Mouse (Mus musculus): ENCODE measurements around the gene Unc93a. TPM values are rescaled to one million over a fixed set of nuclear protein-coding genes. Genes with fewer than 3 reads are reported as not detected.
"Not testable (repeated sequence)": the region's sequence is repeated elsewhere in the genome, so short reads cannot be mapped to it uniquely, and the experiment has no call there.

The Unc93a gene
- polyA plus RNA-seq (2012; rRNA removed): 13.6 and 13.9 TPM in 2 replicates

DNA sequence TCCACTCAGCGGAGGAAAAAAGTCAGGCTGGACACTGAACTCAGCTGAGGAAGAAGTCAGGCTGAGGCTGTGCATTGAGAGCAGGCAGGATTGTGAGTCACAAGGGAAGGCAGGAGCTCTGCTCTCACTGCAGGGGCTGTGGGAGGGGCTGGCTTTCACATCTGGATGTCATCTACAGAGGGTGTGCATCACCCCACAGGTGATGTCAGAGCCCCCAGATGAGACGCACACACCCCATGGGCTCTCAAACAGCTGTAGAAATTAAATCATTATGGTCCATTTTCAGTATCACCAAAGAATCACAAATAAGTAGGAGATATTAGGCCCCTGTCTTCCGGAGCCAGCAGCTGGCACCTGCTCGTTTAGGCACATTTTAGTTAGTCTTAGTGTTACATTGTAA, at the start of gene Unc93a:
TSS of gene Unc93a (minus strand) at position 101 of the 400 bp plus-strand sequence.
- not testable (repeated sequence) for H3K36me3 ChIP-seq (ENCODE audit: control insufficient read depth, insufficient read depth, low read length); H3K4me3 ChIP-seq (ENCODE audit: control insufficient read depth, low read depth, low read length); H3K4me1 ChIP-seq (ENCODE audit: control insufficient read depth, insufficient read depth, low read length); H3K27ac ChIP-seq (ENCODE audit: control insufficient read depth, insufficient read depth, low read depth, low read length); H3K27me3 ChIP-seq (ENCODE audit: control insufficient read depth, insufficient read depth, low read length)

DNA sequence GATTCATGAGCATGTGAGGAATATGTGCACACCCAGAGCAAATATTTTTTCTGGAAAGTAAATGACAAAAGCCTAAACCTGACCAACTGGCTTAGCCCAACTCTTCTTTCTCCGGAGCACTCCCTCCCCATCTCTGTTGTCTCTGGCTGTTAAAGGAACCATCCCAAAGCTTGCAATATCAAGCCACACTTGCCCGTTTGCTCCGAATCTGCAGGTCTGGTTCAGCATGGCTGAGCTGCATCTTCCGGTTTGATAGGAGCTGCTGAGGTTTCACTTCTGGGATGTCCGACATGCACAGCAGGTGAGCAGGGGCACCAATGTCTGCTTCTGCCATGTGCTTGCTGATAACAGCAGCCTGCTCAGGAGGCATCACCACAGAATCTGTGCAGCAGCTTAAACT, 48.9 kb upstream of the Unc93a start:
- H3K4me3 ChIP-seq (ENCODE audit: control insufficient read depth, low read depth, low read length); H3K27me3 ChIP-seq (ENCODE audit: control insufficient read depth, insufficient read depth, low read length): not testable (repeated sequence)

DNA sequence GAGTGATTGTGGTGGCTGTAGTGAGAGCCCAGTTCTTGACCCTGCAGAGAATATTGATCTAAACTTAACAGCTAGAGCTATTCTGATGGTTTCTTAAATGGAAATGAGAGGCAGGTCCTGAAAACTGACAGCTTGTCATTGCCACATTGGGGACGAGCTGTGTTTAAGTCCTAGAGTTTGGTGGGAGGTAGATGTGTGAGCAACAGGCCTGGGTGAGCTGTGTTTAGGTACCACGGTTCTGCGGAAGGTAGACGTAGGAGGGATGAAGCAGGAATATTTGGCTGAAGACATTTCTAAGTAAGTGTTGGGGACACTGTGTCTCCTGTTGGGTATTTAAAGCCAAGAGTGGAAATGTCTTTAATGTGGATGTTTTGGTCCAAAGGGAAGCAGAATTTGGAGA, 47.4 kb upstream of the Unc93a start:
- not testable (repeated sequence) for H3K27me3 ChIP-seq (ENCODE audit: control insufficient read depth, insufficient read depth, low read length); H3K4me3 ChIP-seq (ENCODE audit: control insufficient read depth, low read depth, low read length); H3K4me1 ChIP-seq (ENCODE audit: control insufficient read depth, insufficient read depth, low read length); H3K36me3 ChIP-seq (ENCODE audit: control insufficient read depth, insufficient read depth, low read length); H3K27ac ChIP-seq (ENCODE audit: control insufficient read depth, insufficient read depth, low read depth, low read length)

More for the DNA sequence above, 48.9 kb upstream of the Unc93a start:
- H3K36me3 ChIP-seq (ENCODE audit: control insufficient read depth, insufficient read depth, low read length); H3K4me1 ChIP-seq (ENCODE audit: control insufficient read depth, insufficient read depth, low read length); H3K27ac ChIP-seq (ENCODE audit: control insufficient read depth, insufficient read depth, low read depth, low read length): not testable (repeated sequence)

DNA sequence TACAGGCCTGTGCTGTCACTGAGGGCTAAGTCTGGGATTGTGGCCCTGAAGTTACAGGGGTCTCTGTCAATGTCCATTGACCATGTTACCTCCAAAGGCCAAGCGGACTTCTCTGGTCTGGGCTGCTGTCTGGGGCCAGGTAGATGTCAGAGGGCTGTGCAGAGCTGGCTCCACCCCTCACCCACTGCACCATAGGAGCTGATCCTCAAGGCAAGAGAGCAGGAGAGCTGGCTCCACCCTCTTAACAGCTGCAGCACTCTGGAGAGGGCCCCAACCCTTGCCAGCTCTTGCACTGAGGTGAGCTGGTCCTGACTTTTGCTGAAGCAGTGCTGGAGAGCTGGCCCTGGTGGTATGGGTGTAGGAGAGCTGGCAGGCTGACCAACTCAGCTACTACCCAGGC, 46.2 kb upstream of the Unc93a start:
- not testable (repeated sequence) for H3K27ac ChIP-seq (ENCODE audit: control insufficient read depth, insufficient read depth, low read depth, low read length); H3K4me1 ChIP-seq (ENCODE audit: control insufficient read depth, insufficient read depth, low read length); H3K27me3 ChIP-seq (ENCODE audit: control insufficient read depth, insufficient read depth, low read length); H3K4me3 ChIP-seq (ENCODE audit: control insufficient read depth, low read depth, low read length); H3K36me3 ChIP-seq (ENCODE audit: control insufficient read depth, insufficient read depth, low read length)

DNA sequence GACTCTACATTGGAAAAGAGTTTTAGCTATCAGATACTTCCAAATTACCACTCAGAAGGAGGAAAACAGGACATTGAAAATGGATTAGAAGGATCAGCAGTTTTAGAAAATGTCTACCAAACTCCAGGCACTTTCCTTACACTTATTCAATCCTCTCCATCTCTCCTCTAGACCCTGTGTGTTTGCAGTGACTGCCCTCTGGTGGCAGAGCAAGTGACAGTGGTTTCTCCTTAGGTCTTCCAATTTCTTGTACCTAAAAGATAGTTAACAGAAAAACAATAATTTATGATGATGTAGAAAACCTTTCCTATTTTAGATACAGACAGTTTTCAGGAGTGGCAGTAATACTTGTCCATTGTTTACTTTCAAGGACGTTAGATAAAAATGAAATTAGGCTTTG, 44.0 kb upstream of the Unc93a start:
- H3K36me3 ChIP-seq (ENCODE audit: control insufficient read depth, insufficient read depth, low read length); H3K27me3 ChIP-seq (ENCODE audit: control insufficient read depth, insufficient read depth, low read length); H3K4me1 ChIP-seq (ENCODE audit: control insufficient read depth, insufficient read depth, low read length); H3K27ac ChIP-seq (ENCODE audit: control insufficient read depth, insufficient read depth, low read depth, low read length); H3K4me3 ChIP-seq (ENCODE audit: control insufficient read depth, low read depth, low read length): not testable (repeated sequence)

DNA sequence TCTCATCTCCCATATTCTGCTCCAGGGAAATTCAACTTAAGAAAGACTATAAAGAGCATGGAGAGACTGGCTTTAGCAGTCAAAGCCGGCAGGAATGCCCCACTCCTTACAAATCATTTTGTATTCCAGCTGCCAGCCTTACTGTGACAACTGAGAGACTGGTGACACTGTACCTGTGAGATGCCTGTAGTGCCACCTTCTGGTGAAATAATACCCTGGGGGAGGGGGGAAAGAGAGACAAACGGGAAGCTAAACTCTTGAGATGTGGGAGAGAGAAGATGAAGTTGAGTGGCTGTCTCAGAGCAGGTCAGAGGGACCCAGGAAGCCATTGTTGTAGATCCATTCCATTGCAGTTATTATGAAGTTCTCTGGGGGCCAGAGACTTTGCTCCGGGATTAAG, 42.4 kb upstream of the Unc93a start:
- H3K27me3 ChIP-seq (ENCODE audit: control insufficient read depth, insufficient read depth, low read length): not testable (repeated sequence)

DNA sequence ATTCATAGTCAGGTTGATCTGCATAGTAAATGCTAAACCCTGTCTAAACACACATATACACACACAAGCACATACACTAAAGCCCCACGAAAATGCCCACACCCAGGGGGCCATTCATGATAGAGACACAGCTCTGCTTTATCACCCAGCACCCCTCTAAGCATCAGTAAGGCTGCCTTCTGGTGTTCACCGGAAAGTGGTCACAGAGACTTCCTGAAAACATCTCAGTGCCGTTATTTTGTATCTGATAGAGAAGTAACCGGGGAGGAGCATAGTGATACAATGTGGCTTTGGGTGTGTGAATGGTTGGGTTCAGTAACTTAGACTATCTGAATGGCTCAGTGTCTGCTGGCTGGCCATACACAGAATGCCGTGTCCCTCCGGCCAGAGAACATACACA, 42.0 kb upstream of the Unc93a start:
- not testable (repeated sequence) for H3K27ac ChIP-seq (ENCODE audit: control insufficient read depth, insufficient read depth, low read depth, low read length); H3K4me1 ChIP-seq (ENCODE audit: control insufficient read depth, insufficient read depth, low read length); H3K4me3 ChIP-seq (ENCODE audit: control insufficient read depth, low read depth, low read length); H3K27me3 ChIP-seq (ENCODE audit: control insufficient read depth, insufficient read depth, low read length); H3K36me3 ChIP-seq (ENCODE audit: control insufficient read depth, insufficient read depth, low read length)

More for the DNA sequence above, 42.4 kb upstream of the Unc93a start:
- not testable (repeated sequence) for H3K4me3 ChIP-seq (ENCODE audit: control insufficient read depth, low read depth, low read length); H3K27ac ChIP-seq (ENCODE audit: control insufficient read depth, insufficient read depth, low read depth, low read length); H3K4me1 ChIP-seq (ENCODE audit: control insufficient read depth, insufficient read depth, low read length); H3K36me3 ChIP-seq (ENCODE audit: control insufficient read depth, insufficient read depth, low read length)

DNA sequence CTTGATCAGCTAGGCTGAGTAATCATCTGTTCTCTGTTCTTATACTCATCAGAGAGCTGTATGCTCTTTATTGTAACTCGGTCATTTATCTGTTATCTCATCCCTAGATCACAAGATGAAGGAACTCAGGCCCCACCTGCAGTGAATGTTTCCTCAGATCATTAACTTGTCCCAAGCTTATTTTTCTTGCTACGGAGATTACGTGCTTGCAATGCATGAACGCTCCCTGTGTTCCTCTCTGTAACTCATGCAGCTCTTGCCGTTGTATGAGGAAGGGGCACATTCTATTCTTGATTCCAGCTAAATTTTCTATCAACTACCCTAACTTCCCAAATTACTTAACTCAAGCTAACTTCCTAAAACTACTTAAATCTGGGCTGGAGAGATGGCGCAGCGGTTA, 14.5 kb upstream of the Unc93a start:
- H3K36me3 ChIP-seq (ENCODE audit: control insufficient read depth, insufficient read depth, low read length); H3K27me3 ChIP-seq (ENCODE audit: control insufficient read depth, insufficient read depth, low read length); H3K4me3 ChIP-seq (ENCODE audit: control insufficient read depth, low read depth, low read length); H3K4me1 ChIP-seq (ENCODE audit: control insufficient read depth, insufficient read depth, low read length); H3K27ac ChIP-seq (ENCODE audit: control insufficient read depth, insufficient read depth, low read depth, low read length): not testable (repeated sequence)

DNA sequence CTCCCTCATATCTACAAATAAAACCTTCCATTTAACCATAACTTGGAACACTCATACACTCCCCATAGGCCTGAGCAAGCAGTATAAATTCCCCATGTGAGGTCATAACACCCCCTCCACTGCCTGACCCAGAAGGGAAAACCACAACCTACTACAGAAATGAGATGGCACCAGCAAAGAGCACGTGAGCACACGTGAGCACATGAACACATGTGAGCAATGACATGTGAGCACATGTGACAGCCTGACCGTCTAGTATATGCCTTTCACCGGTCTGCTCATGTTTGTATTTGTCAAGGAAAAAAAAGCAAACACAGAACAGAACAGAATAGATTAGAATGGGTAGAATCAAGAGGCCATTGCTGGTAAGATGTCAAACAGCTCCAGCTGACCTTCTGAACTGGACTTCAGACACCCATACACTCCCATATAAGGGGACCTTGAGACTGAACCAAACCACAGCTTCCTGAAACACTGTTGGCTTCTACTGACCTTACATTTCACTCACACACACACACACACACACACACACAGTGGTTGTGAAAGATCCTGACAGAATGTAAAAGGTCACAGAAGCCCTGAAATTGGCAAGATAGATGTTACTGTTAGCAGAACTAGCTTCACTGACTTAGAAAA, 13.1 kb upstream of the Unc93a start:
- H3K27me3 ChIP-seq (ENCODE audit: control insufficient read depth, insufficient read depth, low read length); H3K4me1 ChIP-seq (ENCODE audit: control insufficient read depth, insufficient read depth, low read length); H3K27ac ChIP-seq (ENCODE audit: control insufficient read depth, insufficient read depth, low read depth, low read length); H3K36me3 ChIP-seq (ENCODE audit: control insufficient read depth, insufficient read depth, low read length); H3K4me3 ChIP-seq (ENCODE audit: control insufficient read depth, low read depth, low read length): not testable (repeated sequence)

DNA sequence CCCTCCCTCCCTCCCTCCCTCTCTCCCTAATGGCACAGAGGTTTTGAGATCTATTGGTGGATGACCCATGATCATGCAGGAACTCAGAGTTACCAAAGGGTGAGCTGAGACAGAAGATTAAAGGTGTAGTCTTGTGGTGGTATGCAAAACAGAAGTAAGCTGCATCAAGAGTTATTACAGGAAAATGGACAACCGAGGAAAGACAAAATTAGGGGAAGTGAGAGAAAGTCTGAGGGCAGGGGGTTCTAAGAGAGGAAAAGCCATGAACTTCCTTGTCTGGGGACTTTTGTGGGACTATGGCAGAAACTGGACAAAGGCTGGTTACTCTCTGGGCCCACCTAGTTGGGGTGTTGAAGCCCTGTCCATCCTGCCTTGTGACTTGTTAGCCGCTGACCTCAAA, 11.1 kb upstream of the Unc93a start:
- not testable (repeated sequence) for H3K4me1 ChIP-seq (ENCODE audit: control insufficient read depth, insufficient read depth, low read length); H3K27me3 ChIP-seq (ENCODE audit: control insufficient read depth, insufficient read depth, low read length); H3K4me3 ChIP-seq (ENCODE audit: control insufficient read depth, low read depth, low read length); H3K27ac ChIP-seq (ENCODE audit: control insufficient read depth, insufficient read depth, low read depth, low read length); H3K36me3 ChIP-seq (ENCODE audit: control insufficient read depth, insufficient read depth, low read length)

DNA sequence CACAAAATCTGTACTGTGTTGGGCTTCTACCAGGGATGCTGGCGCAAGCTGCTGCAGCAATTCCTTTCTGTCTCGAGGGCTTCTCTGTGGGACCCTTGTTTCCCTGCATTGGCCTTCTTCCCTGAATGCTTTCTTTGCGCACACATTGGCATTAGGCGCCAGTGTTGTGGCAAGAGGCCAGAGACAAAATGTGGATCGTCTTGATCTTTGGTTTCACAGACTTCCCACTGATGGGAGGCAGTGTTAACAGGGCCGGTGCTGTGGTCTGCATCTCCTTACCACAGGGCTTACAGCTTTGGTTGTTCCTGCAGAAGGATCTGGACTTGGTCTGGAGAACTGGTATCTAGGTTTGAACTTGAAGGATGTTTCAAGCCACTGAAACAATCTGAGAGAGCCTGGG, 3.7 kb upstream of the Unc93a start:
- not testable (repeated sequence) for H3K27ac ChIP-seq (ENCODE audit: control insufficient read depth, insufficient read depth, low read depth, low read length); H3K27me3 ChIP-seq (ENCODE audit: control insufficient read depth, insufficient read depth, low read length); H3K4me3 ChIP-seq (ENCODE audit: control insufficient read depth, low read depth, low read length); H3K36me3 ChIP-seq (ENCODE audit: control insufficient read depth, insufficient read depth, low read length); H3K4me1 ChIP-seq (ENCODE audit: control insufficient read depth, insufficient read depth, low read length)

DNA sequence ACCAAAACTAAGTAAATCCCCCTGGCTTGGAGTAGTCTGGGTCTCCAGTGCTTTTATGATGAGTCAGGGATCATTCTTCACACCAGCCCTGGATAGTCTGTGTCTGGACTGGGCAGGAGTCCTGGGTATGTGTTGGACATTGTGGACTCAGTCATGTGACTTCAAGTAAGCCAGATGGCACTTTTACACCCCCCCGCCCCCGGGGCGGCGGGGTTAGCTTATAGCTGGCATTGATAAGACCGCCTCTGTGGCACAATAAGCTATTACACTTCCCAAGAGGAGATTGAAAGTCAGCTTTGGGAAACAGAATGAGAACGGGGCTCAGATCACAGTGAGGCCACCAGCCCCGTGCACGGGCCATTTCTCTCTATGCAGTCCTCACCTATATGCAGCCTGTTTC, 742 bp upstream of the Unc93a start:
- H3K4me3 ChIP-seq (ENCODE audit: control insufficient read depth, low read depth, low read length); H3K27me3 ChIP-seq (ENCODE audit: control insufficient read depth, insufficient read depth, low read length); H3K4me1 ChIP-seq (ENCODE audit: control insufficient read depth, insufficient read depth, low read length); H3K27ac ChIP-seq (ENCODE audit: control insufficient read depth, insufficient read depth, low read depth, low read length); H3K36me3 ChIP-seq (ENCODE audit: control insufficient read depth, insufficient read depth, low read length): not testable (repeated sequence)
